ENCODE assay signal across 9 mouse cellular contexts in genomic region chr2:73278869-73279268, GRCm38 (mm10). TPM values are rescaled to one million over a fixed set of nuclear protein-coding genes. Genes with fewer than 3 reads are reported as not detected.
A peak's percentile ranks its signal among the peaks of the same experiment; 100 is the strongest.
DNase-seq lines count a peak whose midpoint lies in the region; ATAC-seq and TF ChIP-seq lines count a peak whose summit lies in the region.
"Had no signal": no experiment of that assay in that cellular context is flagged by ENCODE, and none has a peak within 500 bp of the region (broad histone marks: within the 10 kb centered on the region; RNA-seq: fewer than 3 reads in every experiment).

No protein-coding gene starts in this region.

- H3K36me3 ChIP-seq in lung, postnatal 0 days (ENCODE audit: insufficient read depth, low read length): no peaks in the 10 kb centered on the region
- no peaks in the 10 kb centered on the region for H3K36me3 ChIP-seq in forebrain, embryonic 11.5 days (ENCODE audit: control insufficient read depth, insufficient read depth, low read length)
- no peaks in the 10 kb centered on the region for H3K36me3 ChIP-seq in limb, embryonic 10.5 days
- H3K36me3 ChIP-seq in splenic B cell, adult 2 months (ENCODE audit: control insufficient read depth, insufficient read depth, low read length, poor library complexity, severe bottlenecking): no peaks in the 10 kb centered on the region

- no peak for TF ChIP-seq POLR2A in cerebellum, adult 2 months (IDR thresholded peaks at IDR 0.05; ENCODE audit: borderline replicate concordance, insufficient read depth, low read length)

- TF ChIP-seq CTCF in lung, postnatal 0 days (IDR thresholded peaks at IDR 0.05): no peak
- no peak for TF ChIP-seq CTCF in cerebellum, adult 2 months (IDR thresholded peaks at IDR 0.05; ENCODE audit: borderline replicate concordance, insufficient read depth, low read depth, low read length)

- no peak overlapping the region for H3K9ac ChIP-seq in lung, postnatal 0 days (replicated peaks; ENCODE audit: low read depth)
- H3K9ac ChIP-seq in forebrain, embryonic 11.5 days (ENCODE audit: low read length): no peak overlapping the region

- peak; percentile 39 for ATAC-seq in lung, postnatal 0 days
- ATAC-seq in forebrain, embryonic 11.5 days (replicated peaks; ENCODE audit: low FRiP score): peak; percentile 49; the same call in 1 of the 2 replicates
- no peak for ATAC-seq in megakaryocyte progenitor cell, adult 5-6 weeks (replicated peaks; ENCODE audit: poor library complexity)

- WGBS in lung, postnatal 0 days: 2% methylated on average over 17 of the region's 17 CpGs
- WGBS in forebrain, embryonic 11.5 days: under 1% methylated on average over 17 of the region's 17 CpGs
- WGBS in limb, embryonic 10.5 days: 1% methylated on average over 17 of the region's 17 CpGs
- 3% methylated on average over 17 of the region's 17 CpGs for WGBS in cerebellum, adult 2 months

- H3K27ac ChIP-seq in lung, postnatal 0 days (ENCODE audit: low read length): no peak overlapping the region
- 0 out of 2 replicates have a peak overlapping the region, but pooled peaks have one; percentile 46 for H3K27ac ChIP-seq in forebrain, embryonic 11.5 days (ENCODE audit: low read depth, low read length)
- no peak overlapping the region; the same call in 1 of the 2 replicates for H3K27ac ChIP-seq in limb, embryonic 10.5 days
- no peak overlapping the region for H3K27ac ChIP-seq in cerebellum, adult 2 months (ENCODE audit: insufficient read depth, low read length)

- peaks cover 54% of the 10 kb centered on the region for H3K27me3 ChIP-seq in lung, postnatal 0 days (replicated peaks; ENCODE audit: insufficient read depth, low read length)
- H3K27me3 ChIP-seq in forebrain, embryonic 11.5 days (ENCODE audit: control insufficient read depth, insufficient read depth, low read length): peaks cover 54% of the 10 kb centered on the region
- peaks cover 87% of the 10 kb centered on the region for H3K27me3 ChIP-seq in limb, embryonic 10.5 days (ENCODE audit: low read depth, poor library complexity, severe bottlenecking)
- H3K27me3 ChIP-seq in splenic B cell, adult 2 months (ENCODE audit: control insufficient read depth, insufficient read depth, low read length, poor library complexity, severe bottlenecking): peaks cover 8% of the 10 kb centered on the region
- H3K27me3 ChIP-seq in cerebellum, adult 2 months (ENCODE audit: control insufficient read depth, insufficient read depth, low read length): peaks cover 21% of the 10 kb centered on the region; the same call in 1 of the 2 replicates

- no peak overlapping the region; the same call in 1 of the 2 replicates for H3K4me2 ChIP-seq in lung, postnatal 0 days (replicated peaks; ENCODE audit: low read depth, low read length)
- peak overlapping the region; percentile 27 for H3K4me2 ChIP-seq in forebrain, embryonic 11.5 days (ENCODE audit: low read depth, low read length, severe bottlenecking)

- peaks cover 3% of the 10 kb centered on the region; the same call in 1 of the 2 replicates for H3K4me1 ChIP-seq in lung, postnatal 0 days (ENCODE audit: insufficient read depth, low read depth, low read length)
- peaks cover 22% of the 10 kb centered on the region for H3K4me1 ChIP-seq in forebrain, embryonic 11.5 days (replicated peaks; ENCODE audit: control insufficient read depth, insufficient read depth, low read length)
- peaks cover 44% of the 10 kb centered on the region for H3K4me1 ChIP-seq in limb, embryonic 10.5 days
- H3K4me1 ChIP-seq in cerebellum, adult 2 months (ENCODE audit: control insufficient read depth, insufficient read depth, low read length): no peaks in the 10 kb centered on the region

- peak; percentile 17 for DNase-seq in lung, postnatal 0 days (ENCODE audit: low spot score)
- DNase-seq in lung, postnatal 14 days: no peak
- peak; percentile 68 for DNase-seq in forebrain, embryonic 11.5 days (ENCODE audit: low spot score)
- DNase-seq in limb, embryonic 10.5 days (ENCODE audit: low spot score): peak; percentile 61
- DNase-seq in splenic B cell, adult 2 months (ENCODE audit: low read depth, low spot score): peak; percentile 32
- no peak for DNase-seq in cerebellum, adult 2 months
- no peak for DNase-seq in retina, embryonic 14.5 days (ENCODE audit: low spot score)

- no peak for TF ChIP-seq EP300 in lung, postnatal 0 days (IDR thresholded peaks at IDR 0.05)

- H3K9me3 ChIP-seq in lung, postnatal 0 days (ENCODE audit: low read length): no peaks in the 10 kb centered on the region
- H3K9me3 ChIP-seq in forebrain, embryonic 11.5 days (ENCODE audit: control insufficient read depth, low read length): no peaks in the 10 kb centered on the region
- H3K9me3 ChIP-seq in limb, embryonic 10.5 days (replicated peaks): no peaks in the 10 kb centered on the region

- no peak overlapping the region for H3K4me3 ChIP-seq in lung, postnatal 0 days (ENCODE audit: low read depth, low read length)
- peak overlapping the region; percentile 9; the same call in 1 of the 2 replicates for H3K4me3 ChIP-seq in forebrain, embryonic 11.5 days (ENCODE audit: low read depth, low read length)
- H3K4me3 ChIP-seq in limb, embryonic 10.5 days: peak overlapping the region; percentile 40
- H3K4me3 ChIP-seq in cerebellum, adult 2 months (replicated peaks; ENCODE audit: insufficient read depth, low read depth, low read length): no peak overlapping the region

RNA-seq across cellular contexts. Expression of gene Sp9, which starts 7.1 kb away (rescaled TPM):
- not detected in 2 replicates for polyA plus RNA-seq in lung, postnatal 0 days (2015; fragmentation: Nextera tagmentation; extraction: Ambion mirVana)
- polyA plus RNA-seq in forebrain, embryonic 11.5 days (2014; fragmentation: Nextera tagmentation; extraction: Ambion mirVana): 5.5 and 8.2 TPM in 2 replicates
- 0.19 and 0.36 TPM in 2 replicates for polyA plus RNA-seq in limb, embryonic 10.5 days (2016; fragmentation: Nextera tagmentation; extraction: Ambion mirVana)
- total RNA-seq in megakaryocyte progenitor cell, adult 5-6 weeks (2015): not detected in 2 replicates
- total RNA-seq in megakaryocyte progenitor cell, adult 5-6 weeks (2017): not detected in 2 replicates
- 0.06 and 0.07 TPM in 2 replicates for polyA plus RNA-seq in cerebellum, adult 2 months (2012; rRNA removed)
- total RNA-seq: hematopoietic stem cell, adult 5-6 weeks had no signal

RNA-seq across cellular contexts. Expression of gene Scrn3, which starts 33.5 kb away (rescaled TPM):
- polyA plus RNA-seq in lung, postnatal 0 days (2015; fragmentation: Nextera tagmentation; extraction: Ambion mirVana): 10.9 and 12.8 TPM in 2 replicates
- 11.7 and 14.0 TPM in 2 replicates for polyA plus RNA-seq in forebrain, embryonic 11.5 days (2014; fragmentation: Nextera tagmentation; extraction: Ambion mirVana)
- 14.7 and 16.5 TPM in 2 replicates for polyA plus RNA-seq in limb, embryonic 10.5 days (2016; fragmentation: Nextera tagmentation; extraction: Ambion mirVana)
- 7.5 and 13.9 TPM in 2 replicates for total RNA-seq in megakaryocyte progenitor cell, adult 5-6 weeks (2015)
- total RNA-seq in megakaryocyte progenitor cell, adult 5-6 weeks (2017): 15.5 and 22.7 TPM in 2 replicates
- polyA plus RNA-seq in cerebellum, adult 2 months (2012; rRNA removed): 31.3 and 31.7 TPM in 2 replicates

RNA-seq across cellular contexts. Expression of gene Cir1, which starts 33.6 kb away (rescaled TPM):
- polyA plus RNA-seq in lung, postnatal 0 days (2015; fragmentation: Nextera tagmentation; extraction: Ambion mirVana): 38.9 and 39.3 TPM in 2 replicates
- polyA plus RNA-seq in forebrain, embryonic 11.5 days (2014; fragmentation: Nextera tagmentation; extraction: Ambion mirVana): 18.2 and 18.6 TPM in 2 replicates
- polyA plus RNA-seq in limb, embryonic 10.5 days (2016; fragmentation: Nextera tagmentation; extraction: Ambion mirVana): 12.2 and 14.3 TPM in 2 replicates
- 11.3 and 14.8 TPM in 2 replicates for total RNA-seq in megakaryocyte progenitor cell, adult 5-6 weeks (2015)
- total RNA-seq in megakaryocyte progenitor cell, adult 5-6 weeks (2017): 9.7 and 20.9 TPM in 2 replicates
- polyA plus RNA-seq in cerebellum, adult 2 months (2012; rRNA removed): 29.2 TPM in 2 replicates

Comparison
In these comparisons a context has a peak if more than half of its experiments do, and no peak if none do; other contexts are left out.
1. DNase-seq: peak in lung, postnatal 0 days (single experiment), forebrain, embryonic 11.5 days (single experiment), limb, embryonic 10.5 days (single experiment) and splenic B cell, adult 2 months (single experiment); none in lung, postnatal 14 days (single experiment), cerebellum, adult 2 months (0 of 2) and retina, embryonic 14.5 days (single experiment).
2. H3K4me3 ChIP-seq: peak in forebrain, embryonic 11.5 days (single experiment) and limb, embryonic 10.5 days (single experiment); none in lung, postnatal 0 days (single experiment) and cerebellum, adult 2 months (single experiment).